Mouse (Mus musculus) forebrain, embryonic 16.5 days (tissue): ENCODE data around the gene 4933425L06Rik. TPM values are rescaled to one million over a fixed set of nuclear protein-coding genes. Genes with fewer than 3 reads are reported as not detected.

Source experiments
- ATAC-seq: fragments of 200-750 bp; cut with Nextera tagmentation; 2 replicates; pipeline ENCODE4 v1.8.0; 2017; ENCODE audit warnings: mild to moderate bottlenecking, moderate library complexity
- H3K27ac ChIP-seq: fragments of 300-500 bp; sonication (generic); 2 replicates; pipeline ENCODE4 v1.5.1; 2014; ENCODE audit warnings: low read length, control low read depth
- H3K27me3 ChIP-seq: fragments of 300-500 bp; sonication (generic); replicated peaks from 2 replicates; pipeline ENCODE4 v1.6.1; 2014; ENCODE audit warnings: low read length; ENCODE audit not compliant: control insufficient read depth, insufficient read depth
- H3K36me3 ChIP-seq: fragments of 300-500 bp; sonication (generic); 2 replicates; pipeline ENCODE4 v1.6.1; 2014; ENCODE audit not compliant: control insufficient read depth, insufficient read depth
- H3K4me1 ChIP-seq: fragments of 300-500 bp; sonication (generic); replicated peaks from 2 replicates; pipeline ENCODE4 v1.6.1; 2014; ENCODE audit warnings: low read length; ENCODE audit not compliant: control insufficient read depth, insufficient read depth
- H3K4me2 ChIP-seq: fragments of 300-500 bp; sonication (generic); 2 replicates; pipeline ENCODE4 v1.6.1; 2014; ENCODE audit warnings: mild to moderate bottlenecking, low read length, control low read depth
- H3K4me3 ChIP-seq: fragments of 300-500 bp; sonication (generic); replicated peaks from 2 replicates; pipeline ENCODE4 v1.5.1; 2014; ENCODE audit warnings: mild to moderate bottlenecking, low read length, control low read depth
- H3K9ac ChIP-seq: fragments of 300-500 bp; sonication (generic); replicated peaks from 2 replicates; pipeline ENCODE4 v1.6.1; 2014; ENCODE audit warnings: low read depth, low read length, control low read depth
- H3K9me3 ChIP-seq: fragments of 300-500 bp; sonication (generic); 2 replicates; pipeline ENCODE4 v1.6.1; 2016; ENCODE audit warnings: low read length; ENCODE audit not compliant: control insufficient read depth
- WGBS: fragments of 180-500 bp; shearing (Covaris S2); extraction: QIAGEN DNeasy Blood & Tissue Kit; methylation state at CpG from one replicate; pipeline ENCODE4 v1.1.7; 2014; 5-methylcytosine and 5-hydroxymethylcytosine counted together
- polyA plus RNA-seq: library from polyadenylated mRNA; unstranded; fragments of >200 nt; fragmentation: Nextera tagmentation; extraction: Ambion mirVana; gene quantifications from 2 replicates; pipeline ENCODE4 v1.2.1, GENCODE M21; 2015

Gene 4933425L06Rik
- polyA plus RNA-seq, 1 experiment from 2014 or later = 0.13 TPM

GRCm38 (mm10) chr13:105054941-105055309 is 27.0 kb upstream of the 4933425L06Rik start:
- 0% methylated on average over 6 of the region's 8 CpGs for WGBS
- ATAC-seq = no peak; the same call in 1 of the 2 replicates
- peak overlapping the region; percentile 91 for H3K27ac ChIP-seq
- H3K9me3 ChIP-seq = no peaks in the 10 kb centered on the region
- H3K4me1 ChIP-seq = peaks cover 27% of the 10 kb centered on the region
- peak overlapping the region; percentile 93 for H3K4me2 ChIP-seq
- peak overlapping the region; percentile 86 for H3K4me3 ChIP-seq
- no peaks in the 10 kb centered on the region for H3K27me3 ChIP-seq
- no peaks in the 10 kb centered on the region for H3K36me3 ChIP-seq
- peak overlapping the region; percentile 86 for H3K9ac ChIP-seq

- no peaks in the 10 kb centered on the region for H3K36me3 ChIP-seq
- H3K27ac ChIP-seq = no peak overlapping the region
- H3K9ac ChIP-seq = peak overlapping the region; percentile 86; the same call in 1 of the 2 replicates
- no peaks in the 10 kb centered on the region for H3K27me3 ChIP-seq
- no peaks in the 10 kb centered on the region for H3K9me3 ChIP-seq
- peaks cover 27% of the 10 kb centered on the region for H3K4me1 ChIP-seq
- WGBS = 20% methylated on average over 5 of the region's 5 CpGs
- no peak for ATAC-seq
- peak overlapping the region; percentile 93 for H3K4me2 ChIP-seq
- H3K4me3 ChIP-seq = peak overlapping the region; percentile 86
These were observed 26.5 kb upstream of the 4933425L06Rik start for GRCm38 (mm10) chr13:105055374-105055773.

GRCm38 (mm10) chr13:105066119-105066518 is 15.8 kb upstream of the 4933425L06Rik start:
- Histone ChIP-seq H3K27ac (no peak overlapping the region), H3K9ac (no peak overlapping the region)
- ATAC-seq = no peak

DNA sequence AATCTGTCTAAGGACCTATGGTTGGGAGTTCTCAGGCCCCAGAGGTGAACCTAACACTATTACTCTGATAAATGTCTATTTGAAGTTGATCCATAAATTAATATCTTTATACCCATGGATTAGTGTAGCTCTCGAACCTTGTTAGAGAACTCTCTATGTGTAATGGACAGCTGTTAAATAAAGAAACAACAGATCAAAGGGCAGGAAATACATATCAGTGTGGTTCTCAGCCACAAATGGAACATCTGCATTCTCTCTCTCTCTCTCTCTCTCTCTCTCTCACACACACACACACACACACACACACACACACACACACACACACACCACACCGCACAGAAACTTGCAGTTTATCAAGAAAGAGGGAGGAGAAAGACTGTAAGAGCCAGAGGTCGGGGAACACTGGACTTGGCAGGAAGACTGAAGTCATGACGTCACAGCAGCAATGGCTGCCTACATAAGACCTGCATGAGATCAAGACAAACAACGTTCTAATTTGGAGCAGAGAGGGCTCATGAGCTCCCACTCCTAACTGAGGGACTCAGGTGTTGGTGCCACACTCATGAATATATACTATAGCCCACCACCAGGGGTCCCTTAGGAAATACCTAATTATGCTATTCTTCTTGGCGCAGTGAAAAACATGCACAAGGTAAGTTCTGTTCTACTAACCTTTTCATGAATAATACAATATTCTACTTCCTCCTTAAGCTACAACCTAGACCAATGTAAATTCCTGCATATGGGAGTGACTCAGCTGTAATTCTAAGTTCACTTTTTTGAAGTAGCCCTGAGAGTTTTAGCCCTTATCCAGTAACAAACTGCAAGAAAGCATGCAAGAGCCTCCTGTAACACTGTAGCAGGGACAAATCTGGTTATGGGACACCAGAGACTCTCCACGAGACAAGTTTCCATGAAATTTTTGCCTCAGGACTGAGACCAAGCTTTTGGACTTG is 14.8 kb upstream of the 4933425L06Rik start:
- WGBS = 70% methylated on average over 7 of the region's 7 CpGs
- H3K36me3 ChIP-seq = no peaks in the 10 kb centered on the region
- H3K4me2 ChIP-seq = no peak overlapping the region
- H3K9ac ChIP-seq = no peak overlapping the region
- no peak overlapping the region for H3K27ac ChIP-seq
- H3K4me1 ChIP-seq = no peaks in the 10 kb centered on the region
- ATAC-seq = no peak
- H3K27me3 ChIP-seq = no peaks in the 10 kb centered on the region
- no peak overlapping the region for H3K4me3 ChIP-seq
- H3K9me3 ChIP-seq = no peaks in the 10 kb centered on the region

More at GRCm38 (mm10) chr13:105066119-105066518, 15.8 kb upstream of the 4933425L06Rik start:
- Histone ChIP-seq H3K4me1 (no peaks in the 10 kb centered on the region), H3K4me2 (no peak overlapping the region), H3K9me3 (no peaks in the 10 kb centered on the region), H3K27me3 (no peaks in the 10 kb centered on the region), H3K4me3 (no peak overlapping the region), H3K36me3 (no peaks in the 10 kb centered on the region)

DNA sequence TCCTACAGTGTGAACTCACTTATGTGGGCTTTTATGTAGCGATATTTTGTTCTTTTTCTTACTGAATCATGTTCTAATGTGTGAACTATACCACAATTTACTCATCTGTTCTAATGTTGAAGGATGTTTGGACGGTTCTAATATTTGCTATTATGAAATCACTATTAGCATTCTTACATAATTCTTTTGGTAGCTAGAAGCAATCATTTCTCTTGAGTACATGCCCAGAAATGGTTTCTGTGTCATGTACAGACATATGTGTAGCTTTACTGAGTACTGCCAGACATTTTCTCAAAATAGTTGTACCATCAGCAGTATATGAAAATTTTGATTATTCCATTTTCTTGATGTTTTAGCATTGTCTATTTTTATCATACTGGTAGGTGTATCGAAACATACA is 7.4 kb downstream of the 4933425L06Rik start:
- H3K4me1 ChIP-seq = no peaks in the 10 kb centered on the region
- H3K4me2 ChIP-seq = no peak overlapping the region
- H3K9ac ChIP-seq = no peak overlapping the region
- no peaks in the 10 kb centered on the region for H3K27me3 ChIP-seq
- H3K4me3 ChIP-seq = no peak overlapping the region
- no peak overlapping the region for H3K27ac ChIP-seq
- no peak for ATAC-seq
- H3K9me3 ChIP-seq = no peaks in the 10 kb centered on the region
- no peaks in the 10 kb centered on the region for H3K36me3 ChIP-seq
- 92% methylated on average over 3 of the region's 3 CpGs for WGBS

- Histone ChIP-seq H3K9ac (no peak overlapping the region), H3K9me3 (no peaks in the 10 kb centered on the region), H3K27ac (no peak overlapping the region), H3K4me1 (no peaks in the 10 kb centered on the region), H3K4me2 (no peak overlapping the region), H3K36me3 (no peaks in the 10 kb centered on the region), H3K27me3 (no peaks in the 10 kb centered on the region), H3K4me3 (no peak overlapping the region)
- no peak for ATAC-seq
- 76% methylated on average over 2 of the region's 2 CpGs for WGBS
These were observed 14.4 kb downstream of the 4933425L06Rik start for GRCm38 (mm10) chr13:105096316-105096715.

- ATAC-seq = no peak
- H3K4me2 ChIP-seq = no peak overlapping the region
- 91% methylated on average over 4 of the region's 4 CpGs for WGBS
- H3K4me1 ChIP-seq = no peaks in the 10 kb centered on the region
- no peaks in the 10 kb centered on the region for H3K9me3 ChIP-seq
- H3K9ac ChIP-seq = no peak overlapping the region
- H3K36me3 ChIP-seq = no peaks in the 10 kb centered on the region
- H3K27ac ChIP-seq = no peak overlapping the region
- no peaks in the 10 kb centered on the region for H3K27me3 ChIP-seq
- no peak overlapping the region for H3K4me3 ChIP-seq
These were observed 18.8 kb downstream of the 4933425L06Rik start for GRCm38 (mm10) chr13:105100705-105101104.

DNA sequence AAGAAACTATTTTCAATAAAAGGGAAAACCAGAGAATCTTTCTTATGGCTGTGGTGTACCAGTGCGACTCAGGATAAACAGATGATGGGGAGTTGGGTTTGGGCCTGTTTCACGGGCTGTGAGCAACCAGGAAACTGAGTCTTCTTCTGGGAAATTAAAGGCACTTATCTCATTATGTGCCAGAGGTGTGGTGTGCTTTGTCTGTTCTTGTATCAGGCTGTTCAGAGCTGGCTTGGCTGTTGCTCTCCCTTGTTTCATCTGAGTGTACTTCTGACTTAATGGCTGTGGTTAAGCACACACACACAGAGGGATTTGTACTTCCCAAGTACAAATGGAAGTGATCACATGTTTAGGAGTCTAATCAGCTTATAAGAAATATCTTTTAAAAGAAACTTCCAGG is 22.5 kb downstream of the 4933425L06Rik start:
- no peaks in the 10 kb centered on the region for H3K36me3 ChIP-seq
- no peaks in the 10 kb centered on the region for H3K27me3 ChIP-seq
- 88% methylated on average over 2 of the region's 2 CpGs for WGBS
- H3K4me2 ChIP-seq = no peak overlapping the region
- ATAC-seq = no peak
- no peak overlapping the region for H3K9ac ChIP-seq
- H3K9me3 ChIP-seq = no peaks in the 10 kb centered on the region
- H3K27ac ChIP-seq = no peak overlapping the region
- H3K4me3 ChIP-seq = no peak overlapping the region
- no peaks in the 10 kb centered on the region for H3K4me1 ChIP-seq

DNA sequence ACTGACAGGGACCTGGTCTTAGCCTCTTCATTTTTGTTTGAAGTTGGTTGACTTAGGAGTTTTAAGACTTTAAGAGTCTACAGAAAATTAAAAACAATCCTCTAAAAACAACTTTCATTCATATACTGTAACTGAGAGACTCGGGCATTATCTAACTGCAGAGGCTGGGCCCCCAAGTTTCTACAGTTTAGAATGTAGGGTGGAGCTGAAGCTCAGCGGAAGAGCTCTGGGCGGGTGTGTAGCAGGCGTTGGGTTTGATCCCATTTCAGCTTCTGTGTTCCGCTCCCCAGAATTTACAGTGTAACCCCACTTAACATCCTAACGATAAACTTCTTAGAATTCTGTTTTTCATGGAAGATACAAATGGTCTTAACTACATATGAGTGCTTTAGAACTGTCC is 29.7 kb downstream of the 4933425L06Rik start:
- no peak overlapping the region for H3K4me2 ChIP-seq
- H3K27me3 ChIP-seq = no peaks in the 10 kb centered on the region
- WGBS = 94% methylated on average over 6 of the region's 6 CpGs
- no peaks in the 10 kb centered on the region for H3K9me3 ChIP-seq
- no peak overlapping the region for H3K4me3 ChIP-seq
- no peak for ATAC-seq
- H3K36me3 ChIP-seq = no peaks in the 10 kb centered on the region
- no peak overlapping the region for H3K9ac ChIP-seq
- no peaks in the 10 kb centered on the region for H3K4me1 ChIP-seq
- no peak overlapping the region for H3K27ac ChIP-seq
